Mouse (Mus musculus) forebrain, embryonic 11.5 days (tissue): Measurements from ENCODE around the gene Rnf115. TPM values are rescaled to one million over a fixed set of nuclear protein-coding genes. Genes with fewer than 3 reads are reported as not detected.

Experiments used
- ATAC-seq: fragments of 200-750 bp; cut with Nextera tagmentation; replicated peaks from 2 replicates; pipeline ENCODE4 v1.8.0; 2017; ENCODE audit warnings: moderate TSS enrichment; ENCODE audit not compliant: low FRiP score
- DNase-seq: peaks from one replicate; pipeline ENCODE4 v3.0.0-alpha.2; 2017; ENCODE audit warnings: low spot score
- H3K27ac ChIP-seq: fragments of 300-500 bp; sonication (generic); 2 replicates; pipeline ENCODE4 v1.5.1; 2014; ENCODE audit warnings: low read depth, low read length
- H3K27me3 ChIP-seq: fragments of 300-500 bp; sonication (generic); 2 replicates; pipeline ENCODE4 v1.6.1; 2014; ENCODE audit warnings: mild to moderate bottlenecking, low read length, mixed read lengths; ENCODE audit not compliant: control insufficient read depth, insufficient read depth
- H3K36me3 ChIP-seq: fragments of 300-500 bp; sonication (generic); 2 replicates; pipeline ENCODE4 v1.6.1; 2014; ENCODE audit warnings: mild to moderate bottlenecking, low read length, moderate library complexity, mixed read lengths; ENCODE audit not compliant: control insufficient read depth, insufficient read depth
- H3K4me1 ChIP-seq: fragments of 300-500 bp; sonication (generic); replicated peaks from 2 replicates; pipeline ENCODE4 v1.6.1; 2014; ENCODE audit warnings: low read length, mixed read lengths; ENCODE audit not compliant: control insufficient read depth, insufficient read depth
- H3K4me2 ChIP-seq: fragments of 300-500 bp; sonication (generic); 2 replicates; pipeline ENCODE4 v1.6.1; 2014; ENCODE audit warnings: low read depth, mild to moderate bottlenecking, low read length, moderate library complexity, mixed read lengths; ENCODE audit not compliant: severe bottlenecking
- H3K4me3 ChIP-seq: fragments of 300-500 bp; sonication (generic); 2 replicates; pipeline ENCODE4 v1.5.1; 2014; ENCODE audit warnings: low read depth, low read length
- H3K9ac ChIP-seq: fragments of 300-500 bp; sonication (generic); 2 replicates; pipeline ENCODE4 v1.6.1; 2014; ENCODE audit warnings: low read length
- H3K9me3 ChIP-seq: fragments of 300-500 bp; sonication (generic); 2 replicates; pipeline ENCODE4 v1.6.1; 2016; ENCODE audit warnings: low read length, mixed read lengths; ENCODE audit not compliant: control insufficient read depth
- WGBS: fragments of 180-500 bp; shearing (Covaris S2); extraction: QIAGEN DNeasy Blood & Tissue Kit; methylation state at CpG from one replicate; pipeline ENCODE4 v1.1.7; 2014; 5-methylcytosine and 5-hydroxymethylcytosine counted together
- polyA plus RNA-seq: library from polyadenylated mRNA; unstranded; fragments of >200 nt; fragmentation: Nextera tagmentation; extraction: Ambion mirVana; gene quantifications from 2 replicates; pipeline ENCODE4 v1.2.1, GENCODE M21; 2014

Rnf115 gene
- polyA plus RNA-seq, 1 experiment from 2014 or later = 95.3 TPM

GRCm38 (mm10) chr3:96811232-96811631 is 83.8 kb downstream of the Rnf115 start:
- Histone ChIP-seq H3K27me3 (no peaks in the 10 kb centered on the region), H3K9me3 (no peaks in the 10 kb centered on the region), H3K4me2 (no peak overlapping the region), H3K4me1 (no peaks in the 10 kb centered on the region), H3K9ac (no peak overlapping the region), H3K4me3 (no peak overlapping the region), H3K27ac (no peak overlapping the region), H3K36me3 (no peaks in the 10 kb centered on the region)
- no peak for DNase-seq
- no peak for ATAC-seq
- 83% methylated on average over 3 of the region's 3 CpGs for WGBS

DNA sequence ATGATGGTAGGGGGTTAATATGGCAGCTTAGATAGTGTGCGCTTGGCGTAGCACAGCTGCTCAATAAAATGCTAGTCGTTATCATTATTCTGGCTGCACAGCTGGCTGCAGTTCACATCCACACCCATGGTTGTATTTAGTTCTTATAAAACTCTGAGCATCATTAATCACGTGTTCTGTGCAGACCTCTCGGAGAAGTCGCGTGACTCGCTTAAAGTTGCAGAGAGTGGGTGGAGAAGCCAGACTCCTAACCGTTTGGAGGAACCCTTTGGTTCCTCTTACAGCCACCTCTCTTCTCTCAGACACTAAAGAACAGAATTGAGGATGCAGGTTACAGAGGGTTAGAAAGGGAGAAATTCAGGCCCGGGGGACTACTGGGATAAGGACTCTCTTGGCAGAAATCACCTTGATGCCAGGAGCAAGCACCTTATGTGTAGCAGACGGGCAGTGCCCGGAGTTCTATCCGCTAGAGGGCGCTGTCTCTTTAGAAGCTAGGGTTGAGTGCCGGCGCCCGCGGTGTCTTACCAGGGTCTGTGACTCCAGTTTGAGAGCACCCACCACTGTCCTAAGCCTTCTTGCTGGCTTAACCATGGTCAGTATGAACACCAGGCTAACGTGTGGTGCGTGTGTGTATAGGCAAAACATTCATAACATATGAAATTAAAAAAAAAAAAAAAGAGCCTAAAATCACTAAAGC is 85.1 kb downstream of the Rnf115 start:
- DNase-seq (peak; percentile 86), ATAC-seq (no peak)
- H3K4me2 ChIP-seq = no peak overlapping the region
- no peak overlapping the region for H3K9ac ChIP-seq
- H3K36me3 ChIP-seq = no peaks in the 10 kb centered on the region
- no peak overlapping the region for H3K4me3 ChIP-seq
- H3K27me3 ChIP-seq = no peaks in the 10 kb centered on the region
- H3K9me3 ChIP-seq = no peaks in the 10 kb centered on the region
- 48% methylated on average over 20 of the region's 20 CpGs for WGBS
- no peak overlapping the region for H3K27ac ChIP-seq
- no peaks in the 10 kb centered on the region for H3K4me1 ChIP-seq

DNA sequence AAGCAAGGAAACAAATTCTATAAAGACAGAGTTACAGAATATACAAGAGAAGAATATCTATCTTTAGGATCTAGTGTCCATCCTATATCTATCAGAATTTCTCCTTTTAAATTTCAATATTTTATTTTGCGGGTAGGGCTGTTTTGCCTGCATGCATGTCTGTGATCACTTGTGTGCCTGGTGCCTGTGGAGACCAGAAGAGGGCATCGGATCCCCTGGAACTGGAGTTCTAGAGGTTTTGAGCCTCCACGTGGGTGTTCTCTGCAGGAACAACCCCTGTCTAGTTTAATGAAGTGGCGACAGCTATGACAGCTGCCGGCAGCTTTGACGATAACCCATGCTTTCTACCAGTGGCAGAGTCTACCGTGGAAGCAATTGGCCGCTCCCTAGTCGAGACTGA is 85.6 kb downstream of the Rnf115 start:
- H3K27ac ChIP-seq = no peak overlapping the region
- H3K4me2 ChIP-seq = no peak overlapping the region
- DNase-seq (no peak), ATAC-seq (peak; percentile 30; the same call in 1 of the 2 replicates)
- no peaks in the 10 kb centered on the region for H3K9me3 ChIP-seq
- no peak overlapping the region for H3K4me3 ChIP-seq
- H3K27me3 ChIP-seq = no peaks in the 10 kb centered on the region
- no peak overlapping the region for H3K9ac ChIP-seq
- 47% methylated on average over 9 of the region's 9 CpGs for WGBS
- no peaks in the 10 kb centered on the region for H3K4me1 ChIP-seq
- H3K36me3 ChIP-seq = no peaks in the 10 kb centered on the region

DNA sequence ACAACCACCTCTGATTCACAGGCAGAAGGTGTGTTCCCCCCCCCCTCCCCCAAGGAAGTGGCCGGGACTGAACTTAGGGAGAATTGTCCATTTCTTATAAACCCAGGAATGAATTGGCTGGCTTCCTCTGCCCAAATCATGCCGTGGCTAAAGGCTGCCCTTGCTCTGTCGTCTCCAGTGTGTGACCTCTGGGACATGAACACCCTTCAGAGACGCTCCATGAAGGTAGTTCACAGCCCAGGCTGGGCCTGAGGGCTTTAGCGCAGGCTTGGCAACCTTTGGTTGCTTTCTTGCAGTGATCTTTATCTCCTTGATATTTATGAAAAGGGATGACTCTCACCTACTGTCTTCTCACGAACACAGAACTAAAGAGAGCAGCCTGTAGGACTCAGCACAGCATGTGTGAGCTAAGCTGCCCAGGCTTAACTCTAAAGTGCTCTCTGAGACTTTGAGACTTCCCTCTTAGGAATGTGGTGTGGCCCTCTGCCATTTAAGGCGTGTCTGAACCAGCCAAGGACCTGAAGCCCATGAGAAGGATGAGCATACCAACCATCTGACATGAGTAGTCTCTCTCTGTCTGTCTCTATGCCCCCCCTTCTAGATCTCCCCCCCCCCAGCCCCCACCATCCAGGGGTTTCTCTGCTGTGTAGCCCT is 86.3 kb downstream of the Rnf115 start:
- H3K36me3 ChIP-seq = no peaks in the 10 kb centered on the region
- H3K4me1 ChIP-seq = no peaks in the 10 kb centered on the region
- DNase-seq (no peak), ATAC-seq (no peak)
- no peak overlapping the region for H3K27ac ChIP-seq
- H3K9ac ChIP-seq = no peak overlapping the region
- H3K27me3 ChIP-seq = no peaks in the 10 kb centered on the region
- WGBS = 71% methylated on average over 7 of the region's 7 CpGs
- no peak overlapping the region for H3K4me2 ChIP-seq
- no peak overlapping the region for H3K4me3 ChIP-seq
- H3K9me3 ChIP-seq = no peaks in the 10 kb centered on the region

DNA sequence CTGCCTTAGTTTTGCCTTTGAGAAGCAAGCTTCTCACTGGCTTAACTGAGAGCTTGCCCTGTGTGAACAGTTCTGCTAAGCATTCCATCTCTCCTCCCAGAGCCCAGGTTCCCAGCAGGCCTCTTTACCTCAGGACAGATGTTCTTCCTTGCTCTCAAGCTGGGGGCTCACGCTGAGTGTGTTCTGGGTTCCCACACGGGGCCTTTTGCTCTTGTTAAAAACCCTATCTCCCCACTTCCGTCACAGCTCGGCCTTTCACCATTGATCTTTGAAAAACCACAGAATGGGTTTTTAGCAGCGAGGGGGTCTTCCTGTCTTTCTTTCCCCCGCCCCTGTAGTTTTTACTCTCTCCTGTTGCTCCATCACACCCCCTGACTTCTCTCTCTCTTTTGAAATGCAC is 86.9 kb downstream of the Rnf115 start:
- no peaks in the 10 kb centered on the region for H3K9me3 ChIP-seq
- no peaks in the 10 kb centered on the region for H3K36me3 ChIP-seq
- DNase-seq (no peak), ATAC-seq (no peak)
- WGBS = 62% methylated on average over 6 of the region's 6 CpGs
- H3K4me3 ChIP-seq = no peak overlapping the region
- no peak overlapping the region for H3K27ac ChIP-seq
- no peaks in the 10 kb centered on the region for H3K27me3 ChIP-seq
- no peaks in the 10 kb centered on the region for H3K4me1 ChIP-seq
- no peak overlapping the region for H3K4me2 ChIP-seq
- H3K9ac ChIP-seq = no peak overlapping the region

DNA sequence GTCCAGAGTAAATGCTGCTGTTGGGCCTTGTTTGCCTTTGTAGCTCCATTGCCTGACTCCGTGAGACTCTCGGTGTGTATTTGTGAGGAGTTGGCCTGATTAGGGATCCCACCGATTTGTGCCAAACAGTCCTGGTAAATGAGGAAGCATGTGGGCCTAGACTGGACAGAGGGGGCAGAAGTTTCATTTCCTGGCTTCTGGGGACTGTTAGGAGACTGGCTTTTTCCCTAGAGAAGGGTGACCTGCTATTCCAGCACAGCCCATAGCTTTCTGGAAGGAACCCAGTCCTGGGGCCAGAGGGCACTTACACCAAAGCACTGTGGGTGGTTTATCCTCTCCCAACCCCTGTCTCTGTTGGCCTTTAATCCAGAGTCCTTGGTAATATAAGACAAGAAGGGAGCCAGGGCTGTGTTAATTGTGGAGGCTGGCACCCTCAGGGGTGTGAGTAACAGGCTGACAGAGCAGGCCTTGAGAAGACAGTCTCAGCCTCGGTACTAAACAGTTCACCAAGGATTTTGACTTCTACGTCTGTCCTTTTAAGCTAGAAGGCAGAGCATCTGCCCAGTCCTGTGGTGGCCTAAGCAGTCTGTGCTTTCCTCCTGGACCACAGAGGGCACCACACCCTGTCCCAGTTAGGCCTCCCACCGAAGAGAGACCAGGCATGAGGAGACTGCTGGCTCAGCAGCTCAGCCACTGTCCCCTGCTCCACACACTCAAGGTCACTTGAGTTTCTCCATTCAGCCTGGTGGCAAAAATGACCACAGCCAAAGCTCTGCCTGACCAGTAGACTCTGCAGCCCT is 92.9 kb downstream of the Rnf115 start:
- DNase-seq (no peak), ATAC-seq (no peak)
- WGBS = 83% methylated on average over 6 of the region's 6 CpGs
- no peaks in the 10 kb centered on the region for H3K36me3 ChIP-seq
- H3K9ac ChIP-seq = no peak overlapping the region
- H3K27me3 ChIP-seq = no peaks in the 10 kb centered on the region
- no peak overlapping the region for H3K4me2 ChIP-seq
- H3K4me3 ChIP-seq = no peak overlapping the region
- no peak overlapping the region for H3K27ac ChIP-seq
- no peaks in the 10 kb centered on the region for H3K9me3 ChIP-seq
- H3K4me1 ChIP-seq = no peaks in the 10 kb centered on the region

- WGBS = 87% methylated on average over 4 of the region's 4 CpGs
- no peak overlapping the region for H3K4me2 ChIP-seq
Observed at GRCm38 (mm10) chr3:96821581-96821980, 94.1 kb downstream of the Rnf115 start.

GRCm38 (mm10) chr3:96823701-96824100 is 96.2 kb downstream of the Rnf115 start:
- Histone ChIP-seq H3K4me3 (no peak overlapping the region), H3K27ac (no peak overlapping the region), H3K9me3 (no peaks in the 10 kb centered on the region), H3K4me1 (peaks cover 4% of the 10 kb centered on the region; the same call in 1 of the 2 replicates), H3K27me3 (no peaks in the 10 kb centered on the region), H3K4me2 (no peak overlapping the region), H3K9ac (no peak overlapping the region), H3K36me3 (no peaks in the 10 kb centered on the region)
- ATAC-seq (no peak), DNase-seq (peak; percentile 30)
- 70% methylated on average over 3 of the region's 3 CpGs for WGBS

More at GRCm38 (mm10) chr3:96821581-96821980, 94.1 kb downstream of the Rnf115 start:
- H3K27ac ChIP-seq = no peak overlapping the region
- H3K9ac ChIP-seq = no peak overlapping the region
- DNase-seq = no peak
- no peaks in the 10 kb centered on the region for H3K4me1 ChIP-seq
- H3K9me3 ChIP-seq = no peaks in the 10 kb centered on the region
- no peak for ATAC-seq
- H3K4me3 ChIP-seq = no peak overlapping the region
- no peaks in the 10 kb centered on the region for H3K36me3 ChIP-seq
- no peaks in the 10 kb centered on the region for H3K27me3 ChIP-seq
